Mouse (Mus musculus) liver, embryonic 15.5 days (tissue): Measurements from ENCODE around the gene Grm1. TPM values are rescaled to one million over a fixed set of nuclear protein-coding genes. Genes with fewer than 3 reads are reported as not detected.

ENCODE experiments used
- ATAC-seq: fragments of 200-750 bp; cut with Nextera tagmentation; 2 replicates; pipeline ENCODE4 v1.8.0; 2017; ENCODE audit warnings: moderate number of reproducible peaks, mild to moderate bottlenecking, moderate library complexity; ENCODE audit not compliant: insufficient read depth
- H3K27ac ChIP-seq: fragments of 300-500 bp; sonication (generic); replicated peaks from 2 replicates; pipeline ENCODE4 v1.5.1; 2015; ENCODE audit warnings: mild to moderate bottlenecking, inconsistent platforms
- H3K27me3 ChIP-seq: fragments of 300-500 bp; sonication (generic); 2 replicates; pipeline ENCODE4 v1.6.1; 2015; ENCODE audit warnings: mild to moderate bottlenecking, inconsistent platforms
- H3K36me3 ChIP-seq: fragments of 300-500 bp; sonication (generic); replicated peaks from 2 replicates; pipeline ENCODE4 v1.6.1; 2015; ENCODE audit warnings: moderate library complexity, mild to moderate bottlenecking, inconsistent platforms
- H3K4me1 ChIP-seq: fragments of 300-500 bp; sonication (generic); replicated peaks from 2 replicates; pipeline ENCODE4 v1.6.1; 2015; ENCODE audit warnings: inconsistent platforms
- H3K4me2 ChIP-seq: fragments of 300-500 bp; sonication (generic); 2 replicates; pipeline ENCODE4 v1.6.1; 2015; ENCODE audit warnings: moderate library complexity, mild to moderate bottlenecking, inconsistent platforms
- H3K4me3 ChIP-seq: fragments of 300-500 bp; sonication (generic); replicated peaks from 2 replicates; pipeline ENCODE4 v1.5.1; 2015; ENCODE audit warnings: mild to moderate bottlenecking, inconsistent platforms
- H3K9ac ChIP-seq: fragments of 300-500 bp; sonication (generic); 2 replicates; pipeline ENCODE4 v1.6.1; 2015; ENCODE audit warnings: moderate library complexity, mild to moderate bottlenecking, inconsistent platforms
- H3K9me3 ChIP-seq: fragments of 300-500 bp; sonication (generic); replicated peaks from 2 replicates; pipeline ENCODE4 v1.6.1; 2016; ENCODE audit warnings: inconsistent platforms
- WGBS: fragments of 180-500 bp; shearing (Covaris S2); methylation state at CpG from one replicate; pipeline ENCODE4 v1.1.7; 2015; ENCODE audit warnings: mixed read lengths; ENCODE audit not compliant: insufficient replicate concordance; 5-methylcytosine and 5-hydroxymethylcytosine counted together
- polyA plus RNA-seq: library from polyadenylated mRNA; unstranded; fragments of >200 nt; fragmentation: Nextera tagmentation; extraction: Ambion mirVana; gene quantifications from 2 replicates; pipeline ENCODE4 v1.2.1, GENCODE M21; 2015

Grm1 gene
- polyA plus RNA-seq, 1 experiment from 2014 or later = not detected

DNA sequence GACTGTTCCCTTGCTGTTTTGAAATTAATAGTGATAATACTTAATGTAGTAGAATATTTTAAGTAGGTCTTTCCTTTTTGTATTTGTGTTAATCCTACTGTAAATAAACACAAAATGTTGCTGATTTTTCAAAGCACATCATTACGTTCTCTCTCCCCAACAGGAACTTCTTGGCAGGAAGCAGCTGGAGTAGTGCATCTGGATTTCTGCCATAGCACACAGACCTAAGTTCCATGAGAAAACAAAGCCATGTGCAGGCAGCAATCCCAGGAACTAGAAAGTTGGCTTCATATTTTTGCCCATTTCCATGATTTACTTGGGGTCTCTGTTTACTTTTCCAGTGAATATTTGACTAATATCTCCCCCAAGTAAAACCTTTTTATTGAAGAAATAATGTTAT lies 320.9 kb downstream of the Grm1 start:
- Histone ChIP-seq H3K9ac (no peak overlapping the region), H3K36me3 (no peaks in the 10 kb centered on the region), H3K4me3 (no peak overlapping the region), H3K9me3 (no peaks in the 10 kb centered on the region), H3K4me2 (no peak overlapping the region), H3K4me1 (no peaks in the 10 kb centered on the region), H3K27ac (no peak overlapping the region), H3K27me3 (no peaks in the 10 kb centered on the region)
- ATAC-seq = no peak
- 37% methylated on average over 1 of the region's 1 CpGs for WGBS

- 47% methylated on average over 2 of the region's 2 CpGs for WGBS
- ATAC-seq = no peak
- H3K4me3 ChIP-seq = no peak overlapping the region
Measured at GRCm38 (mm10) chr10:10760801-10761200, 321.4 kb downstream of the Grm1 start.

DNA sequence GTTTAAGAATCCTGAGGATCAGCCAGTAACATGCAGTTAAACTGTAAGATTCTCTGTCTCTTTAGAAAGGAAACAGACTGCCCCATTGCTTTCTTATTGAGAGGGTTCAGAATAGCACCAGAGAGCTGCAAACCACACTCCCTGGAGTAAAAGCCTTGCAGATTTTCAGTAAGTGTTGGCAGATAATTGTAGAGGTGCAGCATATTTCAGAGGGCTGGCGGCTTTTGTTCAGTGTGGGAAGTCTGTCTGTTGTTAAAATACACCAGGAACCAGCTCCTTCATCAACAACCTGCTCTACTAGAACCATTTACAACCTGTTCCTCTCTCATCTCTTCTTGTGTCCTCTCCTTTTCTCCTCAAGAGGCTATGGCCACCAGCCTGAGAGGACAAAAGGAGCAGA lies 331.1 kb downstream of the Grm1 start:
- no peak for ATAC-seq
- Histone ChIP-seq H3K4me3 (no peak overlapping the region), H3K27me3 (no peaks in the 10 kb centered on the region), H3K4me1 (no peaks in the 10 kb centered on the region), H3K9ac (no peak overlapping the region), H3K27ac (no peak overlapping the region), H3K9me3 (no peaks in the 10 kb centered on the region), H3K4me2 (no peak overlapping the region), H3K36me3 (no peaks in the 10 kb centered on the region)
- WGBS = 40% methylated on average over 1 of the region's 1 CpGs

More at GRCm38 (mm10) chr10:10760801-10761200, 321.4 kb downstream of the Grm1 start:
- Histone ChIP-seq H3K4me1 (no peaks in the 10 kb centered on the region), H3K4me2 (no peak overlapping the region), H3K9ac (no peak overlapping the region), H3K27me3 (no peaks in the 10 kb centered on the region), H3K36me3 (no peaks in the 10 kb centered on the region), H3K9me3 (no peaks in the 10 kb centered on the region), H3K27ac (no peak overlapping the region)

GRCm38 (mm10) chr10:10744097-10744496 lies 338.1 kb downstream of the Grm1 start:
- Histone ChIP-seq H3K4me1 (no peaks in the 10 kb centered on the region), H3K4me3 (no peak overlapping the region), H3K4me2 (no peak overlapping the region), H3K27ac (no peak overlapping the region), H3K9me3 (no peaks in the 10 kb centered on the region), H3K36me3 (no peaks in the 10 kb centered on the region), H3K9ac (no peak overlapping the region), H3K27me3 (no peaks in the 10 kb centered on the region)
- no peak for ATAC-seq
- WGBS = 26% methylated on average over 1 of the region's 1 CpGs

DNA sequence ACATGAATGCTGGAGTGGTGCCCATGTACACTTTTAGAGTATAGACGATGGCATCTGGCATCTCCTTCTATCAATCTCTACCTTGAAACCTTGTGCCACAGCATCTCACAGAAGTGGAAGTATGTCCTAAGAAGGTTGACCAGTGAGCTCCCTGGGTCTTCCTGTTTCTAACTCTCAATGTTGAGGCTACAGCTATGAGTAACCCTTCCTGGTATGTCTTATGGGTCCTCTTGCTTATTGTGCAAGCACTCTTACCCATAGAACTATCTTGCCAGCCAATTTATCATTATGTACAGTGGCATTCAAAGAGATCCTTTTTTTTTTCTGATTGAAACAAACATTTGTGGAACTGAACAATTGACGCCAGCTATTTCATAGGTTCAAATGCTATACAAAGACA lies 340.0 kb downstream of the Grm1 start:
- Histone ChIP-seq H3K9me3 (no peaks in the 10 kb centered on the region), H3K27ac (no peak overlapping the region), H3K36me3 (no peaks in the 10 kb centered on the region), H3K4me2 (no peak overlapping the region), H3K27me3 (no peaks in the 10 kb centered on the region), H3K4me3 (no peak overlapping the region), H3K4me1 (no peaks in the 10 kb centered on the region), H3K9ac (no peak overlapping the region)
- no peak for ATAC-seq
- WGBS = 62% methylated on average over 2 of the region's 2 CpGs

GRCm38 (mm10) chr10:10741314-10741713 lies 340.8 kb downstream of the Grm1 start:
- Histone ChIP-seq H3K27me3 (no peaks in the 10 kb centered on the region), H3K4me1 (no peaks in the 10 kb centered on the region), H3K4me3 (no peak overlapping the region), H3K27ac (no peak overlapping the region), H3K36me3 (no peaks in the 10 kb centered on the region), H3K9me3 (no peaks in the 10 kb centered on the region), H3K9ac (no peak overlapping the region), H3K4me2 (no peak overlapping the region)
- no peak for ATAC-seq
- WGBS = 75% methylated on average over 5 of the region's 5 CpGs

- ATAC-seq = no peak
- H3K4me3 ChIP-seq = no peak overlapping the region
- no peaks in the 10 kb centered on the region for H3K36me3 ChIP-seq
- no peaks in the 10 kb centered on the region for H3K9me3 ChIP-seq
- no peak overlapping the region for H3K4me2 ChIP-seq
- WGBS = 32% methylated on average over 3 of the region's 3 CpGs
- no peaks in the 10 kb centered on the region for H3K4me1 ChIP-seq
- H3K9ac ChIP-seq = no peak overlapping the region
- H3K27me3 ChIP-seq = no peaks in the 10 kb centered on the region
- H3K27ac ChIP-seq = no peak overlapping the region
Measured at GRCm38 (mm10) chr10:10740729-10741128, 341.4 kb downstream of the Grm1 start.

- ATAC-seq = no peak
- 50% methylated on average over 1 of the region's 1 CpGs for WGBS
- H3K4me1 ChIP-seq = no peaks in the 10 kb centered on the region
Measured at GRCm38 (mm10) chr10:10737041-10737681, 345.0 kb downstream of the Grm1 start.

GRCm38 (mm10) chr10:10734561-10734960 lies 347.6 kb downstream of the Grm1 start:
- no peaks in the 10 kb centered on the region for H3K4me1 ChIP-seq
- no peak overlapping the region for H3K4me2 ChIP-seq
- no peaks in the 10 kb centered on the region for H3K36me3 ChIP-seq
- H3K9me3 ChIP-seq = no peaks in the 10 kb centered on the region
- H3K9ac ChIP-seq = no peak overlapping the region
- no peak for ATAC-seq
- H3K27me3 ChIP-seq = no peaks in the 10 kb centered on the region
- H3K27ac ChIP-seq = no peak overlapping the region
- no peak overlapping the region for H3K4me3 ChIP-seq
- 41% methylated on average over 5 of the region's 5 CpGs for WGBS

More at GRCm38 (mm10) chr10:10737041-10737681, 345.0 kb downstream of the Grm1 start:
- H3K4me2 ChIP-seq = no peak overlapping the region
- H3K27me3 ChIP-seq = no peaks in the 10 kb centered on the region
- H3K4me3 ChIP-seq = no peak overlapping the region
- no peak overlapping the region for H3K9ac ChIP-seq
- H3K36me3 ChIP-seq = no peaks in the 10 kb centered on the region
- no peaks in the 10 kb centered on the region for H3K9me3 ChIP-seq
- H3K27ac ChIP-seq = no peak overlapping the region

- no peak overlapping the region for H3K4me3 ChIP-seq
- H3K9me3 ChIP-seq = no peaks in the 10 kb centered on the region
- no peak overlapping the region for H3K9ac ChIP-seq
- WGBS = 24% methylated on average over 5 of the region's 5 CpGs
- ATAC-seq = 0 out of 2 replicates have a peak, but pooled peaks have one; percentile 22
- H3K36me3 ChIP-seq = no peaks in the 10 kb centered on the region
- no peaks in the 10 kb centered on the region for H3K27me3 ChIP-seq
- H3K27ac ChIP-seq = no peak overlapping the region
- no peak overlapping the region for H3K4me2 ChIP-seq
- no peaks in the 10 kb centered on the region for H3K4me1 ChIP-seq
Measured at GRCm38 (mm10) chr10:10733092-10733491, 349.1 kb downstream of the Grm1 start.

- Histone ChIP-seq H3K27me3 (no peaks in the 10 kb centered on the region), H3K9ac (no peak overlapping the region), H3K9me3 (no peaks in the 10 kb centered on the region), H3K36me3 (no peaks in the 10 kb centered on the region), H3K27ac (no peak overlapping the region), H3K4me3 (no peak overlapping the region), H3K4me2 (no peak overlapping the region), H3K4me1 (no peaks in the 10 kb centered on the region)
- ATAC-seq = no peak
- 74% methylated on average over 3 of the region's 3 CpGs for WGBS
Measured at GRCm38 (mm10) chr10:10726501-10726900, 355.7 kb downstream of the Grm1 start.

- Histone ChIP-seq H3K9ac (no peak overlapping the region), H3K4me2 (no peak overlapping the region), H3K27me3 (no peaks in the 10 kb centered on the region), H3K9me3 (no peaks in the 10 kb centered on the region), H3K36me3 (no peaks in the 10 kb centered on the region), H3K4me1 (no peaks in the 10 kb centered on the region), H3K4me3 (no peak overlapping the region), H3K27ac (no peak overlapping the region)
- 47% methylated on average over 2 of the region's 2 CpGs for WGBS
- ATAC-seq = no peak
Measured at GRCm38 (mm10) chr10:10710837-10711236, 371.3 kb downstream of the Grm1 start.
